Mouse (Mus musculus) bone marrow, adult 2 months (tissue): ENCODE results near the gene Aebp1. TPM values are rescaled to one million over a fixed set of nuclear protein-coding genes. Genes with fewer than 3 reads are reported as not detected.
A peak's percentile ranks its signal among the peaks of the same experiment; 100 is the strongest.

Experiments used
- H3K27ac ChIP-seq: fragments of 200-500 bp; 2 replicates; pipeline ENCODE4 v1.5.1; 2012; ENCODE audit warnings: low read depth, mild to moderate bottlenecking, control low read depth, inconsistent platforms, low read length; ENCODE audit not compliant: control insufficient read depth, poor library complexity, insufficient read depth
- H3K4me1 ChIP-seq: fragments of 200-500 bp; 2 replicates; pipeline ENCODE4 v1.6.1; 2011; ENCODE audit warnings: low read length; ENCODE audit not compliant: control insufficient read depth, insufficient read depth
- H3K4me3 ChIP-seq: fragments of 200-500 bp; replicated peaks from 2 replicates; pipeline ENCODE3; 2011; ENCODE audit warnings: mild to moderate bottlenecking, low read depth, low read length, control low read depth; ENCODE audit not compliant: control insufficient read depth
- CTCF ChIP-seq: fragments of 200-500 bp; IDR thresholded peaks from 2 replicates; pipeline ENCODE4 v1.5.1; 2011; ENCODE audit warnings: low read length, control low read depth; ENCODE audit not compliant: control insufficient read depth, insufficient read depth
- POLR2A ChIP-seq: fragments of 200-500 bp; IDR thresholded peaks from 2 replicates; pipeline ENCODE4 v1.6.1; 2011; ENCODE audit warnings: low read depth, mild to moderate bottlenecking, control low read depth, low read length, borderline replicate concordance; ENCODE audit not compliant: control insufficient read depth
- WGBS: fragments of 180-500 bp; shearing (Covaris S2); methylation state at CpG from one replicate; pipeline ENCODE4 v1.1.7; 2018; 5-methylcytosine and 5-hydroxymethylcytosine counted together
- polyA plus RNA-seq: library from polyadenylated mRNA; stranded (reverse); fragments of >200 nt; gene quantifications from 2 replicates; pipeline ENCODE4 v1.2.4, GENCODE M21; 2011; ENCODE audit warnings: low replicate concordance; ENCODE audit not compliant: missing spikeins, insufficient read depth, insufficient read length

Gene Aebp1
- polyA plus RNA-seq, 1 experiment = 2.3 TPM

DNA sequence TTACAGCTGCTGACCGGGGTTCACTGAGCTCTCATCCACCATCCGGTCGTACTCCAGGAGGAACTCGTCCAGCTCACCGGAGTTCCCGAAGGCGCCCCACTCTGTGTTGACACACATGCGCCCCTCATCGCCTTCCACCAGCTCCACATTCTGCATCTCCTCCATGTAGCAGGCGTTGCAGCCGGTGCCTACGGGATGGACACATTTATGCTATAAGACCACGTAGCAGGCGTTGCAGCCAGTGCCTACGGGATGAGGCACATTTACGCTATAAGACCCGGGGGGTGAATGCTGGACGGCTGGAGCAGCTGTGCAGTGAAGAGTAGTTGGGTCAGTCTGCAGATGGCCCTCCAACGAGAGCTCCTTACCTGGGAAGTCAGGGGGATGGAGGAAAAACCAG lies 42.6 kb downstream of the Aebp1 start:
- no peaks in the 10 kb centered on the region for H3K4me1 ChIP-seq
- H3K4me3 ChIP-seq = no peak overlapping the region
- no peak overlapping the region for H3K27ac ChIP-seq
- WGBS = 89% methylated on average over 19 of the region's 19 CpGs
- TF ChIP-seq CTCF = no peak
- no peak for TF ChIP-seq POLR2A

DNA sequence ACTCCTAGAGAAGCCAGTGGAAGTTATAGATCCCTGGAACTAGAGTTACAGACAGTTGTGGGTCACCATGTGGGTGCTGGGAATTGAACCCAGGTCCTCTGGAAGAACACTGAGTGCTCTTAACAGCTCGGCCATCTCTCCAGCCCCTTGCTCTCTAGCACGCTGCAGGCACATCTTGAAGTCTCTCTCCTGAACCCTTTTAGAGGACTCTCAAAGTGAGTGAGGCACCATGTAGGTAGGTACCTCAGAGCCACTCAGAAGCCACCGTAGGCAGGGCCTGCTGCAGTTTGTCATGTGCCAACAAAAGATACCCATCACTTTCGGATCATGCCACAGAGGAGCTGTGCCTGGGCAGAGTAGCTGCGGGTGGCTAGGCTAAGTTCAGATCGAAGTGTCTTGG lies 43.1 kb downstream of the Aebp1 start:
- TF ChIP-seq CTCF (no peak), POLR2A (no peak)
- 81% methylated on average over 6 of the region's 6 CpGs for WGBS
- Histone ChIP-seq H3K27ac (no peak overlapping the region), H3K4me1 (no peaks in the 10 kb centered on the region), H3K4me3 (no peak overlapping the region)

DNA sequence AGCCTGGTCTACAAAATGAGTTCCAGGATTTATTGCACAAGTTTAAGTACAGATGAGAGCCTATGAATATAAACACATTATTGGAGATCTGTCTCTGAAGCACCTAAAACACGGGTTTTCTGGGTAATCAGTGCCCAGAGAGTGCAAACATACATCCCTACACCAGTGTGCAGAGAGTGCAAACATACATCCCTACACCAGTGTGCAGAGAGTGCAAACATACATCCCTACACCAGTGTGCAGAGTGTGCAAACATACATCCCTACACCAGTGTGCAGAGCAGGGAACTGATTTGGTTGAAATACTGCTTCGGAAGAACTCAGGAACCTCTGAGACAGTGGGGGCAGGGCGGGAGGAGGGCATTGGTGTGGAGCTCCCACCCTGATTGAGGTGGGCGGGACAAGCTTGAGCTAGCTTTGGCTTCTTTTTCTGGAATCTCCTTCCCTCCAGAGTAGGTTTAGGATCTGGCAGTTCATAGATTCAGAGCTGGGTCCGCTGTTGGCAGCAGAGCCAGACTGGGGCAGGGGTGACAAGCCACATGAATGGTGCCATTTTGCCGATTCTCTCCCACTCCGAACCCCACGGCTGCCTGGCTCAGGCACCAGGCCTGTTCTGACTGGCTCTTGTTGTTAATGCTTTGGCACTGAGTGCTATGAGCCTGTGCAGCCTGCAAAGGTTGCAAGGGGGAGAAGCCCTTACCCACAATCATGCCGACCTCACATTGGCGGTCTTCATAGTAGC lies 44.2 kb downstream of the Aebp1 start:
- Histone ChIP-seq H3K4me3 (no peak overlapping the region), H3K4me1 (no peaks in the 10 kb centered on the region), H3K27ac (no peak overlapping the region)
- TF ChIP-seq POLR2A (no peak), CTCF (no peak)
- WGBS = 83% methylated on average over 10 of the region's 10 CpGs

DNA sequence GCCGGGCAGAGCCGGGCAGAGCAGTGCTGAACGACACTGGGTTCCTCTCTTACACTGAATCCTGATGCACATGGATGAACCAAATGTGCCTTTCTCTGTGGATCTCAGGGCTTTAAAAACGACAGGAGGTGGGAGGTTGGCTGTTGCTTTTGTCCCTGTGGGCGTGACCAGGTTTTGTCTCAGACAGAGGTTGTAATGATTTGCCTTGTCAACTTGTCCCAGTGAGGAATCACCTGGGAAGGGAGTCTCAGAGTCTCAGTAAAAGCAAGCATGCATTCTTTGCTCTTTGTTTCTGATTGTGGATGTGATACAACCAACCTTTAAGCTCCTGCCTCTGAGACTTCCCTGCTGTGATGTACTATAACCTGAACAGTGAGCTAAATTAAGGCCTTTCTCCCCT lies 45.3 kb downstream of the Aebp1 start:
- Histone ChIP-seq H3K4me3 (no peak overlapping the region), H3K4me1 (no peaks in the 10 kb centered on the region), H3K27ac (no peak overlapping the region)
- 67% methylated on average over 5 of the region's 5 CpGs for WGBS
- TF ChIP-seq CTCF (no peak), POLR2A (no peak)

DNA sequence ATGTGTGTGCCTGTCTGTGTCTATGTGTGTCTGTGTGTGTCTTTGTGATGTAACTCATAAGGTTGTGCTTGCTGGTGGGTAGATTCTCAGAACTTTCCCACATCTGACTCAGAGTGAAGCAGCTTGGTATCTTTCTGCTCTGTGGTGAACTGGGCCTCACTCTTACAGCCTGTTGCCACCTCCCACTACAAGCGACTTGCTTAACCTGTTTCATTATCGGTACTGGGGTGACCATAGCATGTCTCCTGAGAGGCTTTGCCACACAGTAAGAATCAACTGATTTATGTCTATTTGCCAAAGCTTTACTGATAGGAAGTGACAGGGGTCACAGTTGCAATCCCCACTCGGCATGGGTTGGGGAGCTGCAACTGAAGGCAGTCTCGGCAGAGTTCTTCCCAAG lies 46.9 kb downstream of the Aebp1 start:
- TF ChIP-seq POLR2A = no peak
- TF ChIP-seq CTCF = no peak
- no peak overlapping the region for H3K27ac ChIP-seq
- H3K4me1 ChIP-seq = no peaks in the 10 kb centered on the region
- 79% methylated on average over 4 of the region's 4 CpGs for WGBS
- H3K4me3 ChIP-seq = no peak overlapping the region

DNA sequence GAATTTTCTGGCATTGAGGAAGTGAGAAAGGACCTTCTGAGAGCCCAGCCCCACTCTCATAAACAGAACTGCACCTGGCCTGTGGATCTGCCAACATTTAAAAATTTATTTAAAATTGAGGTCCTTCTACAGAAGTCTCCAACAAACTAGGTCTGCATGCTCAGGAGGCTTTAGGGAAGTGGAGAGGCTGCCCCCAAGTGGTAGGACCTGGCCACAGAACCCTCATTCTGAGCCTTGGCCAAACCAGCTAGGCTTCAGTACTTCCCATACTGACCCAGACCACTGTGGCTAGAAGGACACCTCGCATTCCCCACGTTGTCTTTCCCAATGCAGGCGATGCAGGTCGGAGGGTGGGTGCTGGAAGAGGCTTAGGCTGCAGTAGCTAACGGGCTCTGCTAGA lies 50.9 kb downstream of the Aebp1 start:
- WGBS = 20% methylated on average over 5 of the region's 5 CpGs
- Histone ChIP-seq H3K4me1 (no peaks in the 10 kb centered on the region), H3K27ac (no peak overlapping the region)

DNA sequence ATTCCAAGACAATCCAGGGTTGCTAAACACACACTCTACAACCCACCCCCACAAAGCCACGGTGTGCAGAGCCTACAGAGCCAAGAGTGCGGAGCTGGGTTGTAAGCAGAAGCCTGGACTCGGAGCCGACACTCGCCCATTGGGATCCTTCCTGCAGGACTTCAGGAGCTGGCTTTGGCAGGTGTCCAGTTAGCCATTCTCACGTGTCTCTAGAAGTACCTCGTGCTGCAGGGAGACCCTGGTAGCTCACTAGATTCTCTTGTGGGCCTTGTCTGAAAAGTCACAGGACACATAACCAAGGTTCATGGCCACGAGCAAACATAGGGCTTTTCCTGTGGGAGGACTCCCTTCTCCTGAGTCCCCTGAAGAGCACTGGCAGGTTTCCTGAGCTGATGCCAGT lies 51.5 kb downstream of the Aebp1 start:
- H3K27ac ChIP-seq = no peak overlapping the region
- WGBS = 68% methylated on average over 8 of the region's 8 CpGs
- no peak for TF ChIP-seq POLR2A
- TF ChIP-seq CTCF = no peak
- no peaks in the 10 kb centered on the region for H3K4me1 ChIP-seq
- no peak overlapping the region for H3K4me3 ChIP-seq

More for the DNA sequence above, 50.9 kb downstream of the Aebp1 start:
- no peak for TF ChIP-seq POLR2A
- TF ChIP-seq CTCF = peak; percentile 73
- no peak overlapping the region for H3K4me3 ChIP-seq

DNA sequence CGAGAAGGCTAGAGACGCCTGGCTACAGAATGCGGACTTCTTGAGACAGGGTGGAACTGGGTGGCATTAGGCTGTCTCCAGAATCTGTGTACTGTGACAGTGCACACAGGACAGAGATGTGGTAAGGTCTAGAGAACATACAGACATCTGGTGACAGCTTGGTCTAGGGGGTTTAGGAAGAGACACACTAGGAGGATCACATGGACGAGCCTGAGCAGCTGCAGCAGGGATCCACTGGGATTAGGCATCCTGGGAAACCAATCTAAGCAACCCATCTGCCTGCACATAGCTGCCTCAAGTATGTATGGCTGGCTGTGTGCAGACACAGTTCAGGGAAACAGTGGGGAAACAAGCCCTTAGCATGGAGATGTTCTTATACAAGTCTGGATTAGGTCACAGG lies 52.2 kb downstream of the Aebp1 start:
- Histone ChIP-seq H3K27ac (no peak overlapping the region), H3K4me3 (no peak overlapping the region), H3K4me1 (no peaks in the 10 kb centered on the region)
- WGBS = 61% methylated on average over 4 of the region's 4 CpGs
- TF ChIP-seq POLR2A (no peak), CTCF (no peak)

DNA sequence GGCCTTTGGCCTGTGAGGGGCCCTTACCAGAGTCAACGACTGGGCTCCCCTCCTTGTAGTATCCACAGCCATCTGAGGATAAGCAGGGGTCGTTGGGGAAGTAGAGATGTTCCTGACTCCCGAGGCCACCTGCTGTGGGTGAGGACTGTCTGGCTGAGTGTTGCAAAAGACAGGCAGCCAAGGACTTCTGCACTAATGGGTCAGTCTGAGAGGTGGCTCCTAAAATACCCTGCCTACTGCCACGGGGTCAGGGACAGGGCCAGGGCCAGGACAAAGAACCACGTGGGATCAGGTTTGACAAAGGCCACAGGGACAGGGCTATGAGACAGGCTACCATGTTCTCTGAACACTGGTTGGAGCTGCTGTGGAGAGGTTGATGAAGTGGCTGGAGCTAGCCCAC lies 53.2 kb downstream of the Aebp1 start:
- no peak overlapping the region for H3K27ac ChIP-seq
- no peak overlapping the region for H3K4me3 ChIP-seq
- no peak for TF ChIP-seq POLR2A
- TF ChIP-seq CTCF = no peak
- 41% methylated on average over 5 of the region's 5 CpGs for WGBS
- no peaks in the 10 kb centered on the region for H3K4me1 ChIP-seq
